Mouse (Mus musculus) embryonic facial prominence, embryonic 11.5 days (tissue): Measurements from ENCODE around the gene Miga2. TPM values are rescaled to one million over a fixed set of nuclear protein-coding genes. Genes with fewer than 3 reads are reported as not detected.
A peak's percentile ranks its signal among the peaks of the same experiment; 100 is the strongest.

Experiments used
- ATAC-seq: fragments of 200-750 bp; cut with Nextera tagmentation; replicated peaks from 2 replicates; pipeline ENCODE4 v1.8.0; 2017; ENCODE audit warnings: low read depth; ENCODE audit not compliant: insufficient number of reproducible peaks, low FRiP score, low TSS enrichment
- DNase-seq: peaks from one replicate; pipeline ENCODE4 v3.0.0-alpha.2; 2015; ENCODE audit warnings: low spot score
- H3K27ac ChIP-seq: fragments of 300-500 bp; sonication (generic); replicated peaks from 2 replicates; pipeline ENCODE4 v1.5.1; 2014; ENCODE audit warnings: mild to moderate bottlenecking, low read depth, low read length, control low read depth
- H3K27me3 ChIP-seq: fragments of 300-500 bp; sonication (generic); 2 replicates; pipeline ENCODE4 v1.6.1; 2014; ENCODE audit warnings: mild to moderate bottlenecking, low read length, moderate library complexity, mixed read lengths; ENCODE audit not compliant: control insufficient read depth, insufficient read depth
- H3K36me3 ChIP-seq: fragments of 300-500 bp; sonication (generic); replicated peaks from 2 replicates; pipeline ENCODE4 v1.6.1; 2014; ENCODE audit warnings: low read depth, mild to moderate bottlenecking, low read length, moderate library complexity, mixed read lengths; ENCODE audit not compliant: control insufficient read depth, insufficient read depth
- H3K4me1 ChIP-seq: fragments of 300-500 bp; sonication (generic); 2 replicates; pipeline ENCODE4 v1.6.1; 2014; ENCODE audit warnings: low read length, mixed read lengths; ENCODE audit not compliant: control insufficient read depth, insufficient read depth
- H3K4me2 ChIP-seq: fragments of 300-500 bp; sonication (generic); 2 replicates; pipeline ENCODE4 v1.6.1; 2014; ENCODE audit warnings: low read depth, mild to moderate bottlenecking, control low read depth, low read length, moderate library complexity
- H3K4me3 ChIP-seq: fragments of 300-500 bp; sonication (generic); 2 replicates; pipeline ENCODE4 v1.5.1; 2014; ENCODE audit warnings: low read depth, low read length, control low read depth
- H3K9ac ChIP-seq: fragments of 300-500 bp; sonication (generic); replicated peaks from 2 replicates; pipeline ENCODE4 v1.6.1; 2014; ENCODE audit warnings: mild to moderate bottlenecking, control low read depth, low read length
- H3K9me3 ChIP-seq: fragments of 300-500 bp; sonication (generic); replicated peaks from 2 replicates; pipeline ENCODE4 v1.6.1; 2016; ENCODE audit warnings: mild to moderate bottlenecking, low read length, inconsistent platforms, mixed read lengths; ENCODE audit not compliant: control insufficient read depth
- WGBS: fragments of 180-500 bp; shearing (Covaris S2); extraction: QIAGEN DNeasy Blood & Tissue Kit; methylation state at CpG from one replicate; pipeline ENCODE4 v1.1.7; 2014; 5-methylcytosine and 5-hydroxymethylcytosine counted together
- polyA plus RNA-seq: library from polyadenylated mRNA; unstranded; fragments of >200 nt; fragmentation: Nextera tagmentation; extraction: Ambion mirVana; gene quantifications from 2 replicates; pipeline ENCODE4 v1.2.1, GENCODE M21; 2014

The Miga2 gene
- polyA plus RNA-seq, 1 experiment from 2014 or later, result 15.6 TPM

- H3K4me1 ChIP-seq, result peaks cover 3% of the 10 kb centered on the region
- no peaks in the 10 kb centered on the region for H3K27me3 ChIP-seq
- DNase-seq (peak; percentile 88), ATAC-seq (peak; percentile 75)
- WGBS, result under 1% methylated on average over 51 of the region's 54 CpGs
- H3K36me3 ChIP-seq, result peaks cover 4% of the 10 kb centered on the region; the same call in 1 of the 2 replicates
- peak overlapping the region; percentile 95 for H3K4me2 ChIP-seq
- H3K9me3 ChIP-seq, result no peaks in the 10 kb centered on the region
- H3K9ac ChIP-seq, result peak overlapping the region; percentile 77
- peak overlapping the region; percentile 76 for H3K4me3 ChIP-seq
- peak overlapping the region; percentile 70; the same call in 1 of the 2 replicates for H3K27ac ChIP-seq
These were observed 28.7 kb downstream of the Miga2 start for GRCm38 (mm10) chr2:30392577-30393369.

- H3K9ac ChIP-seq, result peak overlapping the region; percentile 77
- no peak for DNase-seq
- ATAC-seq, result no peak
- peaks cover 3% of the 10 kb centered on the region for H3K4me1 ChIP-seq
- 40% methylated on average over 1 of the region's 1 CpGs for WGBS
- H3K9me3 ChIP-seq, result no peaks in the 10 kb centered on the region
- peaks cover 4% of the 10 kb centered on the region; the same call in 1 of the 2 replicates for H3K36me3 ChIP-seq
- H3K4me3 ChIP-seq, result peak overlapping the region; percentile 76
- H3K27ac ChIP-seq, result no peak overlapping the region
- H3K27me3 ChIP-seq, result no peaks in the 10 kb centered on the region
- peak overlapping the region; percentile 95 for H3K4me2 ChIP-seq
These were observed 29.3 kb downstream of the Miga2 start for GRCm38 (mm10) chr2:30393370-30393656.

GRCm38 (mm10) chr2:30395757-30396156 lies 31.7 kb downstream of the Miga2 start:
- Histone ChIP-seq H3K4me2 (no peak overlapping the region), H3K36me3 (peaks cover 4% of the 10 kb centered on the region; the same call in 1 of the 2 replicates), H3K4me3 (no peak overlapping the region), H3K9me3 (no peaks in the 10 kb centered on the region), H3K4me1 (peaks cover 3% of the 10 kb centered on the region), H3K27ac (no peak overlapping the region), H3K9ac (no peak overlapping the region), H3K27me3 (no peaks in the 10 kb centered on the region)
- ATAC-seq (no peak), DNase-seq (no peak)
- WGBS, result 93% methylated on average over 7 of the region's 7 CpGs

- DNase-seq, result no peak
- Histone ChIP-seq H3K4me3 (no peak overlapping the region), H3K4me1 (peaks cover 3% of the 10 kb centered on the region), H3K4me2 (no peak overlapping the region), H3K9ac (no peak overlapping the region), H3K27ac (no peak overlapping the region), H3K27me3 (no peaks in the 10 kb centered on the region), H3K36me3 (peaks cover 4% of the 10 kb centered on the region; the same call in 1 of the 2 replicates), H3K9me3 (no peaks in the 10 kb centered on the region)
- WGBS, result 95% methylated on average over 7 of the region's 7 CpGs
- no peak for ATAC-seq
These were observed 32.2 kb downstream of the Miga2 start for GRCm38 (mm10) chr2:30396246-30396645.

- WGBS, result 74% methylated on average over 10 of the region's 10 CpGs
- Histone ChIP-seq H3K4me2 (no peak overlapping the region), H3K36me3 (peaks cover 4% of the 10 kb centered on the region; the same call in 1 of the 2 replicates), H3K4me1 (peaks cover 3% of the 10 kb centered on the region), H3K27ac (no peak overlapping the region), H3K27me3 (no peaks in the 10 kb centered on the region), H3K4me3 (no peak overlapping the region), H3K9me3 (no peaks in the 10 kb centered on the region), H3K9ac (no peak overlapping the region)
- ATAC-seq (no peak), DNase-seq (no peak)
These were observed 34.0 kb downstream of the Miga2 start for GRCm38 (mm10) chr2:30397986-30398512.

GRCm38 (mm10) chr2:30399191-30400171 lies 35.4 kb downstream of the Miga2 start:
- no peak overlapping the region for H3K4me3 ChIP-seq
- peaks cover 4% of the 10 kb centered on the region; the same call in 1 of the 2 replicates for H3K36me3 ChIP-seq
- peak overlapping the region; percentile 1; the same call in 1 of the 2 replicates for H3K9ac ChIP-seq
- H3K27ac ChIP-seq, result peak overlapping the region; percentile 28
- H3K27me3 ChIP-seq, result no peaks in the 10 kb centered on the region
- DNase-seq, result peak; percentile 12
- H3K4me2 ChIP-seq, result no peak overlapping the region
- no peaks in the 10 kb centered on the region for H3K4me1 ChIP-seq
- WGBS, result 37% methylated on average over 20 of the region's 20 CpGs
- peak; percentile 51; the same call in 1 of the 2 replicates for ATAC-seq
- H3K9me3 ChIP-seq, result no peaks in the 10 kb centered on the region

GRCm38 (mm10) chr2:30401581-30401980 lies 37.5 kb downstream of the Miga2 start:
- H3K36me3 ChIP-seq, result peaks cover 4% of the 10 kb centered on the region; the same call in 1 of the 2 replicates
- ATAC-seq (no peak), DNase-seq (no peak)
- H3K9me3 ChIP-seq, result no peaks in the 10 kb centered on the region
- no peak overlapping the region for H3K4me2 ChIP-seq
- H3K27ac ChIP-seq, result no peak overlapping the region
- no peak overlapping the region for H3K9ac ChIP-seq
- no peaks in the 10 kb centered on the region for H3K27me3 ChIP-seq
- no peak overlapping the region for H3K4me3 ChIP-seq
- WGBS, result 80% methylated on average over 1 of the region's 1 CpGs
- no peaks in the 10 kb centered on the region for H3K4me1 ChIP-seq
